Mouse (Mus musculus) bone marrow macrophage, adult 2 months (primary cell): Measurements from ENCODE around the gene Krba1.

Experiments used
- CTCF ChIP-seq: IDR thresholded peaks from 2 replicates; pipeline ENCODE4 v1.5.1; 2012; ENCODE audit warnings: low read depth, mild to moderate bottlenecking, low read length, moderate library complexity
- POLR2A ChIP-seq: IDR thresholded peaks from 2 replicates; pipeline ENCODE4 v1.6.1; 2012; ENCODE audit warnings: mild to moderate bottlenecking, low read depth, low read length, borderline replicate concordance

DNA sequence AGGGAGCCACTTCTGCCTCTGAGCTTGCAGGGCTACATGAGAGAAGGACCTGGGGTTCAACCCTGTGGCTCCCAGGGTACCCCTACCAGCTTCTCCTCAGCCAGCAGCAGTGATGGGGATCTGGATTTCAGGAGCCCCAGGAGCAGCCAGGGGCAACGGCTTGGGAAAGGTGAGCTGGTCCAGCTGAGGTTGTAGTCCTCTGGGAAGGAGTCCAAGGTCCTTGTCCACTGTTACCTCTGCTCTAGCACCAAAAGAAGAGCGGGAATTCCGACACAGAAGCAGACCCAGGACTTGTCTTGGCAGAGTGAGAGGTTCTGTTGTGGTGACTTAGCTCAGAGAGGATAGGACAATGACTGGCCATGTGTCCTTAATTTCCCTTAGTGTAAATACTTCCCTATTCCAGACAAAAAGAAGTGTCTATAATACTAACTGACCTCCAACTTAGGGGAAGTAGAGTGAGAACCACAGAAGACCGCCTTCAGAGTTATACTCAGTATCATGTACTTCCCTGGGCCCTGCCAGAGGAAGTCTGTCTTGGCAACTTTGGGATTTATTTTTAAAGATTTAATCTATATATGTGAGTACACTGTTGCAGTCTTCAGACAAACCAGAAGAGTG lies 14.4 kb downstream of the Krba1 start:
- TF ChIP-seq POLR2A: no peak
- no peak for TF ChIP-seq CTCF
